Mouse (Mus musculus) spleen, embryonic (tissue): ENCODE results near the gene Nudcd3.

Experiments used
- CTCF ChIA-PET: fragments of 350-600 bp; sonication (Branson Sonifier 250); formaldehyde crosslinking; loops from one replicate; lab custom pipeline; 2022; lab: Charles Lee

The Nudcd3 gene

GRCm38 (mm10) chr11:6064215-6065045 lies 135.8 kb downstream of the Nudcd3 start:
- CTCF ChIA-PET, result no interaction called here

GRCm38 (mm10) chr11:6063501-6064214 lies 136.6 kb downstream of the Nudcd3 start:
- CTCF ChIA-PET, result interaction anchor here (1.1 kb wide), 1 partner anchor 135 kb away, joined by 3 read pairs; no protein-coding TSS in a partner anchor

GRCm38 (mm10) chr11:6063065-6063464 lies 137.2 kb downstream of the Nudcd3 start:
- CTCF ChIA-PET, result interaction anchor here (1.1 kb wide), 1 partner anchor 136 kb away, joined by 3 read pairs; no protein-coding TSS in a partner anchor

GRCm38 (mm10) chr11:6062329-6062728 lies 137.9 kb downstream of the Nudcd3 start:
- CTCF ChIA-PET, result no interaction called here

- CTCF ChIA-PET, result no interaction called here
Observed at GRCm38 (mm10) chr11:6061891-6062290, 138.3 kb downstream of the Nudcd3 start.

- CTCF ChIA-PET, result no interaction called here
Observed at GRCm38 (mm10) chr11:6059162-6059561, 141.1 kb downstream of the Nudcd3 start.
